Mouse (Mus musculus): ENCODE results near the gene Olfr213.
"Not testable (repeated sequence)": the region's sequence is repeated elsewhere in the genome, so short reads cannot be mapped to it uniquely, and the experiment has no call there.

Gene Olfr213

GRCm38 (mm10) chr6:116538156-116538555 is at the start of gene Olfr213:
Gene Olfr213, plus strand, starts transcription at chr6:116538456.
- DNase-seq, result no peak

- no peak for DNase-seq
These were observed 49.5 kb upstream of the Olfr213 start, which contains the start of gene Olfr211 for GRCm38 (mm10) chr6:116488791-116489190. Gene Olfr211, plus strand, starts transcription at chr6:116489091.

GRCm38 (mm10) chr6:116493742-116494141 is 44.5 kb upstream of the Olfr213 start:
- DNase-seq, result no peak

- DNase-seq, result no peak
These were observed 42.3 kb upstream of the Olfr213 start for GRCm38 (mm10) chr6:116495960-116496359.

GRCm38 (mm10) chr6:116506302-116507003 is 31.8 kb upstream of the Olfr213 start, which contains the start of gene Olfr212:
Gene Olfr212, plus strand, starts transcription at chr6:116506516.
- not testable (repeated sequence) for DNase-seq

GRCm38 (mm10) chr6:116514832-116515231 is 23.4 kb upstream of the Olfr213 start:
- DNase-seq, result no peak

GRCm38 (mm10) chr6:116542500-116542899 is 4.2 kb downstream of the Olfr213 start:
- DNase-seq, result no peak

- DNase-seq, result not testable (repeated sequence)
These were observed 12.6 kb downstream of the Olfr213 start, which contains the start of gene Gm5580 for GRCm38 (mm10) chr6:116550841-116551240. Gene Gm5580, plus strand, starts transcription at chr6:116551141.

GRCm38 (mm10) chr6:116553935-116554334 is 15.7 kb downstream of the Olfr213 start, which contains the start of gene Olfr214:
Gene Olfr214, plus strand, starts transcription at chr6:116554235.
- no peak for DNase-seq

- DNase-seq, result no peak
These were observed 16.7 kb downstream of the Olfr213 start for GRCm38 (mm10) chr6:116554952-116555351.

- DNase-seq, result no peak
These were observed 31.6 kb downstream of the Olfr213 start for GRCm38 (mm10) chr6:116569834-116570233.

- no peak for DNase-seq
These were observed 45.8 kb downstream of the Olfr213 start, which contains the start of gene Olfr215 for GRCm38 (mm10) chr6:116584095-116584494. Gene Olfr215, minus strand, starts transcription at chr6:116584195.

Measured in right cerebral cortex, postnatal 25 days (tissue).